Mouse (Mus musculus): ENCODE data around the gene Ctrb1.

The Ctrb1 gene

GRCm38 (mm10) chr8:111716603-111717487, 26.0 kb upstream of the Ctrb1 start:
- DNase-seq (ENCODE audit: low spot score), result no peak

- no peak for DNase-seq (ENCODE audit: low spot score)
Measured at GRCm38 (mm10) chr8:111715514-111715913, 24.7 kb upstream of the Ctrb1 start.

- no peak for DNase-seq (ENCODE audit: low spot score)
Measured at GRCm38 (mm10) chr8:111714295-111714694, 23.5 kb upstream of the Ctrb1 start.

- no peak for DNase-seq (ENCODE audit: low spot score)
Measured at GRCm38 (mm10) chr8:111713817-111714216, 23.0 kb upstream of the Ctrb1 start.

GRCm38 (mm10) chr8:111713291-111713690, 22.5 kb upstream of the Ctrb1 start:
- no peak for DNase-seq (ENCODE audit: low spot score)

GRCm38 (mm10) chr8:111712588-111712987, 21.8 kb upstream of the Ctrb1 start:
- no peak for DNase-seq (ENCODE audit: low spot score)

GRCm38 (mm10) chr8:111712135-111712534, 21.3 kb upstream of the Ctrb1 start:
- no peak for DNase-seq (ENCODE audit: low spot score)

- no peak for DNase-seq (ENCODE audit: low spot score)
Measured at GRCm38 (mm10) chr8:111710777-111711485, 20.1 kb upstream of the Ctrb1 start.

GRCm38 (mm10) chr8:111709223-111709622, 18.4 kb upstream of the Ctrb1 start:
- no peak for DNase-seq (ENCODE audit: low spot score)

GRCm38 (mm10) chr8:111708265-111708664, 17.5 kb upstream of the Ctrb1 start:
- no peak for DNase-seq (ENCODE audit: low spot score)

- DNase-seq (ENCODE audit: low spot score), result no peak
Measured at GRCm38 (mm10) chr8:111705699-111706098, 14.9 kb upstream of the Ctrb1 start.

- DNase-seq (ENCODE audit: low spot score), result no peak
Measured at GRCm38 (mm10) chr8:111705222-111705621, 14.4 kb upstream of the Ctrb1 start.

GRCm38 (mm10) chr8:111704585-111704984, 13.8 kb upstream of the Ctrb1 start:
- DNase-seq (ENCODE audit: low spot score), result no peak

GRCm38 (mm10) chr8:111701380-111701779, 10.6 kb upstream of the Ctrb1 start:
- DNase-seq (ENCODE audit: low spot score), result no peak

- no peak for DNase-seq (ENCODE audit: low spot score)
Measured at GRCm38 (mm10) chr8:111700740-111701139, 9.9 kb upstream of the Ctrb1 start.

- no peak for DNase-seq (ENCODE audit: low spot score)
Measured at GRCm38 (mm10) chr8:111700201-111700600, 9.4 kb upstream of the Ctrb1 start.

GRCm38 (mm10) chr8:111699035-111699434, 8.2 kb upstream of the Ctrb1 start:
- no peak for DNase-seq (ENCODE audit: low spot score)

GRCm38 (mm10) chr8:111697655-111698054, 6.8 kb upstream of the Ctrb1 start:
- DNase-seq (ENCODE audit: low spot score), result no peak

GRCm38 (mm10) chr8:111695441-111695840, 4.6 kb upstream of the Ctrb1 start:
- DNase-seq (ENCODE audit: low spot score), result no peak

- DNase-seq (ENCODE audit: low spot score), result no peak
Measured at GRCm38 (mm10) chr8:111693261-111693741, 2.5 kb upstream of the Ctrb1 start.

GRCm38 (mm10) chr8:111686881-111687280, 3.9 kb downstream of the Ctrb1 start:
- no peak for DNase-seq (ENCODE audit: low spot score)

- no peak for DNase-seq (ENCODE audit: low spot score)
Measured at GRCm38 (mm10) chr8:111682521-111682920, 8.3 kb downstream of the Ctrb1 start.

- DNase-seq (ENCODE audit: low spot score), result no peak
Measured at GRCm38 (mm10) chr8:111681153-111681552, 9.7 kb downstream of the Ctrb1 start.
